In genomic region chr7:144784176-144784575, GRCm38 (mm10) we compare ENCODE assay signal across 28 mouse cellular contexts. TPM values are rescaled to one million over a fixed set of nuclear protein-coding genes. Genes with fewer than 3 reads are reported as not detected.
DNase-seq lines count a peak whose midpoint lies in the region; ATAC-seq and TF ChIP-seq lines count a peak whose summit lies in the region.
"Had no signal": no experiment of that assay in that cellular context is flagged by ENCODE, and none has a peak within 500 bp of the region (broad histone marks: within the 10 kb centered on the region; RNA-seq: fewer than 3 reads in every experiment).

No protein-coding gene starts in this region.

- peaks cover 52% of the 10 kb centered on the region for H3K4me1 ChIP-seq in heart, embryonic 10.5 days
- peaks cover 99% of the 10 kb centered on the region for H3K4me1 ChIP-seq in G1E (ENCODE audit: insufficient read depth, low read depth, low read length)
- no peaks in the 10 kb centered on the region for H3K4me1 ChIP-seq in limb, embryonic 11.5 days (ENCODE audit: control insufficient read depth, insufficient read depth, low read length)
- peaks cover 95% of the 10 kb centered on the region for H3K4me1 ChIP-seq in liver, embryonic 15.5 days (replicated peaks)
- H3K4me1 ChIP-seq in cerebellum, adult 2 months (ENCODE audit: control insufficient read depth, insufficient read depth, low read length), result peaks cover 3% of the 10 kb centered on the region; the same call in 1 of the 2 replicates
- H3K4me1 ChIP-seq: forebrain, embryonic 12.5 days; neural tube, embryonic 15.5 days had no signal

- no peaks in the 10 kb centered on the region for H3K36me3 ChIP-seq in heart, embryonic 10.5 days
- H3K36me3 ChIP-seq in G1E (replicated peaks), result peaks cover 16% of the 10 kb centered on the region
- no peaks in the 10 kb centered on the region for H3K36me3 ChIP-seq in limb, embryonic 11.5 days (ENCODE audit: control insufficient read depth, insufficient read depth, low read length)
- no peaks in the 10 kb centered on the region for H3K36me3 ChIP-seq in liver, embryonic 15.5 days (replicated peaks)
- H3K36me3 ChIP-seq: forebrain, embryonic 12.5 days; neural tube, embryonic 15.5 days had no signal

- H3K4me2 ChIP-seq in limb, embryonic 11.5 days (ENCODE audit: low read depth, severe bottlenecking), result no peak overlapping the region
- H3K4me2 ChIP-seq in liver, embryonic 15.5 days, result peak overlapping the region; percentile 75
- H3K4me2 ChIP-seq: forebrain, embryonic 12.5 days; hindbrain, embryonic 14.5 days; neural tube, embryonic 15.5 days had no signal

- no peak for DNase-seq in heart, embryonic 10.5 days (ENCODE audit: low spot score)
- no peak for DNase-seq in heart, adult 8-10 months (ENCODE audit: low spot score)
- no peak for DNase-seq in G1E (ENCODE audit: low spot score)
- DNase-seq in limb, embryonic 11.5 days (ENCODE audit: low spot score), result no peak
- DNase-seq in retina, embryonic 14.5 days (ENCODE audit: low spot score), result no peak
- no peak for DNase-seq in cerebellum, adult 2 months
- DNase-seq: adrenal gland, postnatal 36 days; cerebellum, adult 11-12 months; gastrocnemius, postnatal 36 days; kidney, adult 2 months; kidney, postnatal 10 days; thymus, adult 2 months; thymus, postnatal 4 days had no signal

- ATAC-seq in G1E (ENCODE audit: extremely low read depth, insufficient number of reproducible peaks, low FRiP score, poor library complexity, severe bottlenecking), result no peak
- ATAC-seq in limb, embryonic 11.5 days (ENCODE audit: insufficient number of reproducible peaks, low FRiP score, low TSS enrichment, low read depth), result no peak
- ATAC-seq in liver, embryonic 15.5 days (ENCODE audit: insufficient read depth), result no peak
- ATAC-seq: CD4-positive, CD25-positive, alpha-beta regulatory T cell, adult 4 months; lung, postnatal 0 days had no signal

- H3K9ac ChIP-seq in limb, embryonic 11.5 days (ENCODE audit: low read length), result no peak overlapping the region
- peak overlapping the region; percentile 62; the same call in 1 of the 2 replicates for H3K9ac ChIP-seq in liver, embryonic 15.5 days
- H3K9ac ChIP-seq: forebrain, embryonic 12.5 days; hindbrain, embryonic 14.5 days; neural tube, embryonic 15.5 days had no signal

- no peaks in the 10 kb centered on the region for H3K9me3 ChIP-seq in heart, embryonic 10.5 days
- H3K9me3 ChIP-seq in G1E (replicated peaks), result no peaks in the 10 kb centered on the region
- H3K9me3 ChIP-seq in limb, embryonic 11.5 days (ENCODE audit: control insufficient read depth, low read length), result no peaks in the 10 kb centered on the region
- no peaks in the 10 kb centered on the region for H3K9me3 ChIP-seq in liver, embryonic 15.5 days (replicated peaks)
- H3K9me3 ChIP-seq: forebrain, embryonic 12.5 days; neural tube, embryonic 15.5 days had no signal

- peak overlapping the region; percentile 67 for H3K27ac ChIP-seq in heart, embryonic 10.5 days
- 0 out of 2 replicates have a peak overlapping the region, but pooled peaks have one; percentile 26 for H3K27ac ChIP-seq in limb, embryonic 11.5 days (replicated peaks; ENCODE audit: low read depth, low read length)
- H3K27ac ChIP-seq in liver, embryonic 15.5 days (replicated peaks), result peak overlapping the region; percentile 100
- no peak overlapping the region for H3K27ac ChIP-seq in cerebellum, adult 2 months (ENCODE audit: insufficient read depth, low read length)
- H3K27ac ChIP-seq: forebrain, embryonic 12.5 days; hindbrain, embryonic 14.5 days; left cerebral cortex, adult 2 months; macrophage; neural tube, embryonic 15.5 days; stomach, postnatal 0 days had no signal

- no peak for TF ChIP-seq POLR2A in cerebellum, adult 2 months (IDR thresholded peaks at IDR 0.05; ENCODE audit: borderline replicate concordance, insufficient read depth, low read length)

- no peak overlapping the region for H3K4me3 ChIP-seq in heart, embryonic 10.5 days
- H3K4me3 ChIP-seq in G1E (ENCODE audit: low read depth, low read length), result peak overlapping the region; percentile 36; the same call in 1 of the 2 replicates
- H3K4me3 ChIP-seq in limb, embryonic 11.5 days (ENCODE audit: low read depth, low read length), result no peak overlapping the region
- no peak overlapping the region for H3K4me3 ChIP-seq in liver, embryonic 15.5 days (replicated peaks)
- H3K4me3 ChIP-seq in cerebellum, adult 2 months (replicated peaks; ENCODE audit: insufficient read depth, low read depth, low read length), result no peak overlapping the region
- H3K4me3 ChIP-seq: forebrain, embryonic 12.5 days; left cerebral cortex, adult 2 months; neural tube, embryonic 15.5 days had no signal

- 59% methylated on average over 4 of the region's 4 CpGs for WGBS in heart, embryonic 10.5 days
- 79% methylated on average over 4 of the region's 4 CpGs for WGBS in limb, embryonic 11.5 days
- 26% methylated on average over 4 of the region's 4 CpGs for WGBS in liver, embryonic 15.5 days (ENCODE audit: insufficient replicate concordance)
- 63% methylated on average over 4 of the region's 4 CpGs for WGBS in cerebellum, adult 2 months

- peaks cover 71% of the 10 kb centered on the region for H3K27me3 ChIP-seq in heart, embryonic 10.5 days (ENCODE audit: insufficient read depth, poor library complexity, severe bottlenecking)
- no peaks in the 10 kb centered on the region for H3K27me3 ChIP-seq in G1E (ENCODE audit: insufficient read depth, low read length)
- H3K27me3 ChIP-seq in limb, embryonic 11.5 days (ENCODE audit: control insufficient read depth, insufficient read depth, low read length), result no peaks in the 10 kb centered on the region
- no peaks in the 10 kb centered on the region for H3K27me3 ChIP-seq in liver, embryonic 15.5 days
- H3K27me3 ChIP-seq in cerebellum, adult 2 months (ENCODE audit: control insufficient read depth, insufficient read depth, low read length), result no peaks in the 10 kb centered on the region

- TF ChIP-seq CTCF in G1E (IDR thresholded peaks at IDR 0.05; ENCODE audit: low read depth, low read length), result no peak
- no peak for TF ChIP-seq CTCF in cerebellum, adult 2 months (IDR thresholded peaks at IDR 0.05; ENCODE audit: borderline replicate concordance, insufficient read depth, low read depth, low read length)

RNA-seq across cellular contexts. Expression of gene Ano1, which starts 32.4 kb away (rescaled TPM):
- polyA plus RNA-seq in heart, embryonic 10.5 days (2016; fragmentation: Nextera tagmentation; extraction: Ambion mirVana), result 18.1 and 18.3 TPM in 2 replicates
- 10 to 100 TPM in 3 of 4 experiments, 1 to 10 TPM in 1; 7.5 to 12.1 (median 11.7) TPM for total RNA-seq in heart, adult 8-10 months (2022)
- total RNA-seq in G1E (2014; fragmentation: Nextera tagmentation), result 7.1 and 11.3 TPM in 2 replicates
- total RNA-seq in G1E (2017), result 3.2 and 3.7 TPM in 2 replicates
- 1.2 and 1.8 TPM in 2 replicates for polyA plus RNA-seq in G1E (2012)
- 1.3 and 1.4 TPM in 2 replicates for polyA plus RNA-seq in limb, embryonic 11.5 days (2014; fragmentation: Nextera tagmentation; extraction: Ambion mirVana)
- 1.4 and 1.5 TPM in 2 replicates for polyA plus RNA-seq in liver, embryonic 15.5 days (2015; fragmentation: Nextera tagmentation; extraction: Ambion mirVana)
- polyA plus RNA-seq in cerebellum, adult 2 months (2012; rRNA removed), result 3.1 and 3.7 TPM in 2 replicates
- total RNA-seq: common myeloid progenitor, adult 5-6 weeks had no signal
- polyA plus RNA-seq: macrophage had no signal

RNA-seq across cellular contexts. Expression of gene Fgf3, which starts 53.7 kb away (rescaled TPM):
- 0.07 and 0.88 TPM in 2 replicates for polyA plus RNA-seq in heart, embryonic 10.5 days (2016; fragmentation: Nextera tagmentation; extraction: Ambion mirVana)
- not detected for total RNA-seq in heart, adult 8-10 months (2022)
- total RNA-seq in G1E (2014; fragmentation: Nextera tagmentation) (0.68 and 2.5 TPM in 2 replicates), G1E (2017) (6.2 and 10.3 TPM in 2 replicates)
- 14.1 and 14.8 TPM in 2 replicates for polyA plus RNA-seq in G1E (2012)
- 0.47 TPM in 1 of 2 replicates, not detected in the other for polyA plus RNA-seq in limb, embryonic 11.5 days (2014; fragmentation: Nextera tagmentation; extraction: Ambion mirVana)
- polyA plus RNA-seq in liver, embryonic 15.5 days (2015; fragmentation: Nextera tagmentation; extraction: Ambion mirVana), result 0.06 TPM in 1 of 2 replicates, not detected in the other
- polyA plus RNA-seq in cerebellum, adult 2 months (2012; rRNA removed), result 0.63 and 0.67 TPM in 2 replicates
- total RNA-seq: gastrocnemius, adult 18-20 months; gastrocnemius, postnatal 36 days; heart, postnatal 25 days; layer of hippocampus, postnatal 10 days; liver, adult 2 months had no signal
- polyA plus RNA-seq: CD4-positive, CD25-positive, alpha-beta regulatory T cell, adult 4 months; intestine, embryonic 14.5 days; kidney, adult 2 months; liver, adult 2 months; lung, postnatal 0 days; macrophage had no signal
